Mouse (Mus musculus) intestine, embryonic 16.5 days (tissue): Measurements from ENCODE around the gene 4930402F06Rik. TPM values are rescaled to one million over a fixed set of nuclear protein-coding genes. Genes with fewer than 3 reads are reported as not detected.

Experiments
- ATAC-seq: fragments of 200-750 bp; cut with Nextera tagmentation; 2 replicates; pipeline ENCODE4 v1.8.0; 2017; ENCODE audit warnings: moderate TSS enrichment, moderate library complexity
- H3K27ac ChIP-seq: fragments of 300-500 bp; sonication (generic); 2 replicates; pipeline ENCODE4 v1.5.1; 2014; ENCODE audit warnings: mild to moderate bottlenecking, low read length
- H3K27me3 ChIP-seq: fragments of 300-500 bp; sonication (generic); replicated peaks from 2 replicates; pipeline ENCODE4 v1.6.1; 2014; ENCODE audit warnings: low read length, control low read depth, mixed read lengths; ENCODE audit not compliant: control insufficient read depth, insufficient read depth
- H3K36me3 ChIP-seq: fragments of 300-500 bp; sonication (generic); 2 replicates; pipeline ENCODE4 v1.6.1; 2014; ENCODE audit warnings: low read length, control low read depth; ENCODE audit not compliant: control insufficient read depth, insufficient read depth
- H3K4me1 ChIP-seq: fragments of 300-500 bp; sonication (generic); 2 replicates; pipeline ENCODE4 v1.6.1; 2014; ENCODE audit warnings: low read length, control low read depth, mixed read lengths; ENCODE audit not compliant: control insufficient read depth, insufficient read depth
- H3K4me2 ChIP-seq: fragments of 300-500 bp; sonication (generic); 2 replicates; pipeline ENCODE4 v1.6.1; 2014; ENCODE audit warnings: low read depth, low read length, control low read depth
- H3K4me3 ChIP-seq: fragments of 300-500 bp; sonication (generic); 2 replicates; pipeline ENCODE4 v1.5.1; 2014; ENCODE audit warnings: mild to moderate bottlenecking, low read length
- H3K9ac ChIP-seq: fragments of 300-500 bp; sonication (generic); 2 replicates; pipeline ENCODE4 v1.6.1; 2014; ENCODE audit warnings: low read depth, low read length
- H3K9me3 ChIP-seq: fragments of 300-500 bp; sonication (generic); 2 replicates; pipeline ENCODE4 v1.6.1; 2016; ENCODE audit warnings: low read length, control low read depth; ENCODE audit not compliant: control insufficient read depth
- WGBS: fragments of 180-500 bp; shearing (Covaris S2); extraction: QIAGEN DNeasy Blood & Tissue Kit; methylation state at CpG from one replicate; pipeline ENCODE4 v1.1.7; 2014; 5-methylcytosine and 5-hydroxymethylcytosine counted together
- polyA plus RNA-seq: library from polyadenylated mRNA; unstranded; fragments of >200 nt; fragmentation: Nextera tagmentation; extraction: Ambion mirVana; gene quantifications from 2 replicates; pipeline ENCODE4 v1.2.1, GENCODE M21; 2015

4930402F06Rik gene
- polyA plus RNA-seq, 1 experiment from 2014 or later = not detected

- no peak for ATAC-seq
- WGBS = 70% methylated on average over 9 of the region's 9 CpGs
- H3K9me3 ChIP-seq = no peaks in the 10 kb centered on the region
- H3K36me3 ChIP-seq = no peaks in the 10 kb centered on the region
- H3K9ac ChIP-seq = no peak overlapping the region
- H3K4me2 ChIP-seq = no peak overlapping the region
- H3K4me1 ChIP-seq = no peaks in the 10 kb centered on the region
- no peak overlapping the region for H3K4me3 ChIP-seq
- no peak overlapping the region for H3K27ac ChIP-seq
- no peaks in the 10 kb centered on the region for H3K27me3 ChIP-seq
Observed at GRCm38 (mm10) chr2:35379306-35379705, 17.7 kb downstream of the 4930402F06Rik start.

GRCm38 (mm10) chr2:35377600-35377999 is 19.4 kb downstream of the 4930402F06Rik start:
- ATAC-seq = no peak
- no peak overlapping the region for H3K27ac ChIP-seq
- H3K4me1 ChIP-seq = no peaks in the 10 kb centered on the region
- WGBS = 34% methylated on average over 6 of the region's 6 CpGs
- H3K4me2 ChIP-seq = no peak overlapping the region
- no peaks in the 10 kb centered on the region for H3K27me3 ChIP-seq
- H3K9me3 ChIP-seq = no peaks in the 10 kb centered on the region
- no peak overlapping the region for H3K9ac ChIP-seq
- no peak overlapping the region for H3K4me3 ChIP-seq
- H3K36me3 ChIP-seq = no peaks in the 10 kb centered on the region

- no peaks in the 10 kb centered on the region for H3K36me3 ChIP-seq
- no peaks in the 10 kb centered on the region for H3K4me1 ChIP-seq
- WGBS = 22% methylated on average over 3 of the region's 3 CpGs
- no peak for ATAC-seq
- no peak overlapping the region for H3K9ac ChIP-seq
- H3K27me3 ChIP-seq = no peaks in the 10 kb centered on the region
- H3K27ac ChIP-seq = no peak overlapping the region
- H3K4me2 ChIP-seq = no peak overlapping the region
- H3K9me3 ChIP-seq = no peaks in the 10 kb centered on the region
- H3K4me3 ChIP-seq = no peak overlapping the region
Observed at GRCm38 (mm10) chr2:35373003-35373402, 24.0 kb downstream of the 4930402F06Rik start.

GRCm38 (mm10) chr2:35370686-35371085 is 26.3 kb downstream of the 4930402F06Rik start:
- no peaks in the 10 kb centered on the region for H3K36me3 ChIP-seq
- H3K4me2 ChIP-seq = no peak overlapping the region
- H3K27me3 ChIP-seq = no peaks in the 10 kb centered on the region
- H3K9ac ChIP-seq = no peak overlapping the region
- H3K4me1 ChIP-seq = no peaks in the 10 kb centered on the region
- no peak for ATAC-seq
- no peak overlapping the region for H3K27ac ChIP-seq
- no peaks in the 10 kb centered on the region for H3K9me3 ChIP-seq
- no peak overlapping the region for H3K4me3 ChIP-seq

DNA sequence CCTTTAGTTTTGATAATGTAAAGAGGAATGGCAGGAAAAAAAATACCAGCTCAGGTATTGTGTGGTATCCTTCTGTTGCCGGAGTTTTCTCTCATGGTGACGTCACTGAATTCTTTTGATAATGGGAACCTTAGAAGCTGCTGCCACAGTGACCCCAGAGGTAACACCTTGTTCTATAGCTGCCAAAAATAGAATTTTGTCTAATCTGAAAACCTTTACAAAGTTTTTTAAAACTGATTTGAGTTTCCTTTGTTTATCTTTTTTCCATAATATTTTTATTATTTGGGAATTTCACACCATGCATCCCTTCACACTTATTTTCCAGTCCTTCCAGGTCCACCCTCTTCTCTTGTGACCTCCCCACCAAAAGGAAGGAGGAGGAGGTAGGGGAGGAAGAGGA is 29.3 kb downstream of the 4930402F06Rik start, which contains the start of gene 4930568D16Rik:
Gene 4930568D16Rik, minus strand, starts transcription at position 101 of the 400 bp plus-strand sequence.
- no peak for ATAC-seq
- H3K36me3 ChIP-seq = no peaks in the 10 kb centered on the region
- no peak within 1 kb of the TSS for H3K9ac ChIP-seq
- H3K4me1 ChIP-seq = no peaks in the 10 kb centered on the region
- no peak within 1 kb of the TSS for H3K4me3 ChIP-seq
- no peak within 1 kb of the TSS for H3K27ac ChIP-seq
- no peaks in the 10 kb centered on the region for H3K27me3 ChIP-seq
- H3K9me3 ChIP-seq = peaks cover 2% of the 10 kb centered on the region; the same call in 1 of the 2 replicates
- no peak within 1 kb of the TSS for H3K4me2 ChIP-seq
- WGBS = 70% methylated on average over 2 of the region's 2 CpGs

GRCm38 (mm10) chr2:35349184-35349583 is 47.8 kb downstream of the 4930402F06Rik start:
- Histone ChIP-seq H3K9ac (no peak overlapping the region), H3K27me3 (no peaks in the 10 kb centered on the region), H3K4me3 (no peak overlapping the region), H3K27ac (no peak overlapping the region), H3K36me3 (no peaks in the 10 kb centered on the region), H3K4me2 (no peak overlapping the region), H3K4me1 (no peaks in the 10 kb centered on the region), H3K9me3 (no peaks in the 10 kb centered on the region)
- ATAC-seq = no peak
- WGBS = 48% methylated on average over 5 of the region's 5 CpGs

- H3K4me1 ChIP-seq = no peaks in the 10 kb centered on the region
- H3K27me3 ChIP-seq = no peaks in the 10 kb centered on the region
- no peak overlapping the region for H3K9ac ChIP-seq
- no peak for ATAC-seq
- H3K9me3 ChIP-seq = no peaks in the 10 kb centered on the region
- H3K4me2 ChIP-seq = no peak overlapping the region
- no peaks in the 10 kb centered on the region for H3K36me3 ChIP-seq
- no peak overlapping the region for H3K4me3 ChIP-seq
- 51% methylated on average over 2 of the region's 2 CpGs for WGBS
- H3K27ac ChIP-seq = no peak overlapping the region
Observed at GRCm38 (mm10) chr2:35345984-35346383, 51.0 kb downstream of the 4930402F06Rik start.

DNA sequence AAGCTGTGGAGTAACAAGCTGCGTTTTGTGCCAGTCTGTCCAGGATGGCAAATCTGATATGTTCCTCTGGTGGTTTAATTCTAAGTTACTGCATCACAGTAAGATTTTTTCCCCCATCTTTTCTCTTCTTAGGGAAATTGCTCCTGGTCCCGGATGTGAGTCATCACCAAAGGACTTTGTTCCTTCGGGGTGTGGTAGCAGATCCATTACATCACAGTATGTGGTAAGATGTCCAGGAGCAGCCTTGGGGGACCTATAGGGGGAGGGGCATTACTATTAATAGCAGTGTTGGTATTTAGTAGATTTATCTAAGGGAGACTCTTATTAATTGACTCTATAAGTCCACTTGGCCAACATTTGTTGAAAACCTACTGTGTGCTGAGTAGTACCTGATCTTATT is 54.4 kb downstream of the 4930402F06Rik start:
- H3K4me1 ChIP-seq = peaks cover under 1% of the 10 kb centered on the region; the same call in 1 of the 2 replicates
- H3K27me3 ChIP-seq = no peaks in the 10 kb centered on the region
- no peak overlapping the region for H3K27ac ChIP-seq
- H3K9me3 ChIP-seq = no peaks in the 10 kb centered on the region
- no peak overlapping the region for H3K4me3 ChIP-seq
- no peak overlapping the region for H3K9ac ChIP-seq
- WGBS = 65% methylated on average over 3 of the region's 3 CpGs
- H3K4me2 ChIP-seq = no peak overlapping the region
- H3K36me3 ChIP-seq = no peaks in the 10 kb centered on the region
- no peak for ATAC-seq

- no peak overlapping the region for H3K4me3 ChIP-seq
- H3K27ac ChIP-seq = peak overlapping the region; percentile 71
- WGBS = 49% methylated on average over 6 of the region's 6 CpGs
- no peaks in the 10 kb centered on the region for H3K9me3 ChIP-seq
- no peak for ATAC-seq
- no peaks in the 10 kb centered on the region for H3K36me3 ChIP-seq
- H3K4me2 ChIP-seq = no peak overlapping the region
- no peak overlapping the region for H3K9ac ChIP-seq
- no peaks in the 10 kb centered on the region for H3K27me3 ChIP-seq
- peaks cover 17% of the 10 kb centered on the region; the same call in 1 of the 2 replicates for H3K4me1 ChIP-seq
Observed at GRCm38 (mm10) chr2:35338707-35339106, 58.3 kb downstream of the 4930402F06Rik start.

DNA sequence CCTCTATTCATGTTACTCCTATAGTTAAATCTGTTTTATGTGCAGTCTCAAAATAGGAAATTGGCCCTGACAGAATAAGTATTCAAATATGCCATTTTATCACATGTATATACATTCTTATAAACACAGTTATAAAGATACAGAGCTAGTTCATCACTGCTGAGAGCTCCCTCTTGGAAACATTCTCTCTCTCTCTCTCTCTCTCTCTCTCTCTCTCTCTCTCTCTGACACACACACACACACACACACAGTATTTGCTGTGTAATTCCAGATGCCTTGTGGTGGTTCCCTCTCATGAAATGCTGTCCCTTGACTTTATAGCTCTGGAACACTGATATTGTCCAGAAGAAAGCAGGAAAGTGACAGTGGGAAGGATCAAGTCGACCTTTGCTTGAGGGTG is 58.9 kb downstream of the 4930402F06Rik start:
- Histone ChIP-seq H3K4me2 (no peak overlapping the region), H3K4me3 (no peak overlapping the region), H3K9me3 (no peaks in the 10 kb centered on the region), H3K36me3 (no peaks in the 10 kb centered on the region), H3K4me1 (peaks cover 17% of the 10 kb centered on the region; the same call in 1 of the 2 replicates), H3K27ac (peak overlapping the region; percentile 71), H3K27me3 (no peaks in the 10 kb centered on the region), H3K9ac (no peak overlapping the region)
- WGBS = 35% methylated on average over 1 of the region's 1 CpGs
- ATAC-seq = peak; percentile 1; the same call in 1 of the 2 replicates
